ENCODE assay signal across 35 mouse cellular contexts in the genomic region with DNA sequence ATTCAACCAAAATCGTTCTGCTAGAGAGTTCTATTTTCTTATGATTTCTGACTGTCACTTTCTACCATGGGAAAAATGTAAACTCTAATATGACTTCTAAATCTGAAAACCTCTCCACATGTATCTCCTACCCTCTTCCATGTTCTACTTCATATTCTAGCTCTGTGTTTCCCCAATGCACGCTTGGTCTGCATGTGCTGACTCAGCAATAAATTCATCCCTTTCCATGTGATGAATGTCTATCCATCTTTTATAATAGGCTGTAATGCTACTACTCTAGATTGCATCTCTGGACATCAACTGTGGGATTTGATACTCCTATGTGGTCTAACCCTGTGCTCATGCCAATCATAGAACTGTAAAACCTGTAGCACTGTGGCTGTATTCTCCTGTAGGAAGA.
"Had no signal": no experiment of that assay in that cellular context is flagged by ENCODE, and none has a peak within 500 bp of the region (broad histone marks: within the 10 kb centered on the region; RNA-seq: fewer than 3 reads in every experiment).

No protein-coding gene starts in this region.

- H3K4me2 ChIP-seq: heart, embryonic 11.5 days; heart, embryonic 13.5 days; heart, embryonic 15.5 days; hindbrain, embryonic 12.5 days; hindbrain, embryonic 13.5 days; hindbrain, embryonic 14.5 days; hindbrain, embryonic 15.5 days; intestine, embryonic 15.5 days; kidney, embryonic 15.5 days had no signal

- H3K4me1 ChIP-seq: heart, embryonic 10.5 days; heart, embryonic 13.5 days; heart, embryonic 15.5 days; intestine, embryonic 15.5 days; kidney, embryonic 15.5 days had no signal

- H3K4me3 ChIP-seq: heart, embryonic 10.5 days; heart, embryonic 13.5 days; heart, embryonic 15.5 days; hindbrain, embryonic 10.5 days; hindbrain, embryonic 12.5 days; hindbrain, embryonic 13.5 days; hindbrain, embryonic 15.5 days; intestine, embryonic 15.5 days; kidney, embryonic 15.5 days; layer of hippocampus, adult 2 months; left cerebral cortex, adult 2 months had no signal

- H3K36me3 ChIP-seq: heart, embryonic 10.5 days; heart, embryonic 13.5 days; heart, embryonic 15.5 days; hindbrain, embryonic 10.5 days; hindbrain, embryonic 12.5 days; hindbrain, embryonic 13.5 days; hindbrain, embryonic 15.5 days; intestine, embryonic 15.5 days; kidney, embryonic 15.5 days had no signal

- DNase-seq: heart, postnatal 10 days; heart, postnatal 14 days; heart, postnatal 36 days; heart, postnatal 4 days; kidney, adult 11 months; kidney, adult 18-20 months; kidney, adult 2 months; kidney, adult 8-10 months; kidney, adult 9 months; kidney, postnatal 10 days; kidney, postnatal 14 days; kidney, postnatal 25 days; kidney, postnatal 36 days; kidney, postnatal 4 days; layer of hippocampus, adult 9-11 months; layer of hippocampus, postnatal 36 days had no signal

- H3K27ac ChIP-seq: heart, embryonic 10.5 days; heart, embryonic 13.5 days; heart, embryonic 15.5 days; hindbrain, embryonic 10.5 days; hindbrain, embryonic 12.5 days; hindbrain, embryonic 13.5 days; hindbrain, embryonic 14.5 days; hindbrain, embryonic 15.5 days; hindbrain, postnatal 0 days; intestine, embryonic 15.5 days; kidney, embryonic 15.5 days; kidney, postnatal 0 days; layer of hippocampus, adult 2 months; left cerebral cortex, adult 2 months had no signal

- ATAC-seq: hindbrain, embryonic 16.5 days; hindbrain, postnatal 0 days; inflammation-experienced regulatory T-cells, adult 6 months; intestine, embryonic 15.5 days; intestine, embryonic 16.5 days; intestine, postnatal 0 days had no signal

- H3K9me3 ChIP-seq: heart, embryonic 10.5 days; heart, embryonic 13.5 days; heart, embryonic 15.5 days; hindbrain, embryonic 10.5 days; hindbrain, embryonic 12.5 days; hindbrain, embryonic 13.5 days; hindbrain, embryonic 15.5 days; intestine, embryonic 15.5 days; kidney, embryonic 15.5 days had no signal

- H3K27me3 ChIP-seq: heart, embryonic 13.5 days; heart, embryonic 15.5 days; hindbrain, embryonic 12.5 days; hindbrain, embryonic 13.5 days; hindbrain, embryonic 15.5 days; intestine, embryonic 15.5 days; kidney, embryonic 15.5 days had no signal

- H3K9ac ChIP-seq: heart, embryonic 13.5 days; heart, embryonic 15.5 days; hindbrain, embryonic 12.5 days; hindbrain, embryonic 13.5 days; hindbrain, embryonic 14.5 days; hindbrain, embryonic 15.5 days; intestine, embryonic 15.5 days; kidney, embryonic 15.5 days had no signal
